Mouse (Mus musculus): ENCODE measurements at regions not wholly inside any gene's neighbourhood (a gene's known extent, or its start where the extent isn't known, plus 50 kb on each side); places are given as distances from the start of the nearest gene placed in this dataset.
A peak's percentile ranks its signal among the peaks of the same experiment; 100 is the strongest.
"Not testable (repeated sequence)": the region's sequence is repeated elsewhere in the genome, so short reads cannot be mapped to it uniquely, and the experiment has no call there.

- peaks cover 6% of the 10 kb centered on the region for H3K4me1 ChIP-seq (ENCODE audit: control insufficient read depth, insufficient read depth, low read length)
- no peak overlapping the region for H3K27ac ChIP-seq (ENCODE audit: insufficient read depth, low read depth, low read length)
- TF ChIP-seq POLR2A (IDR thresholded peaks at IDR 0.05; ENCODE audit: insufficient read depth, low read depth, low read length) (no peak), CTCF (IDR thresholded peaks at IDR 0.05; ENCODE audit: insufficient read depth, low read depth, low read length) (no peak)
- H3K4me3 ChIP-seq (ENCODE audit: insufficient read depth, low read depth, low read length), result no peak overlapping the region
- 54% methylated on average over 2 of the region's 2 CpGs for WGBS
Measured at GRCm38 (mm10) chr13:99128979-99129378, 55.6 kb upstream of the Zfp366 start.

- WGBS, result 81% methylated on average over 5 of the region's 5 CpGs
- TF ChIP-seq POLR2A (IDR thresholded peaks at IDR 0.05; ENCODE audit: insufficient read depth, low read depth, low read length), result no peak
- TF ChIP-seq CTCF (IDR thresholded peaks at IDR 0.05; ENCODE audit: insufficient read depth, low read depth, low read length), result no peak
- Histone ChIP-seq H3K27ac (ENCODE audit: insufficient read depth, low read depth, low read length) (no peak overlapping the region), H3K4me1 (ENCODE audit: control insufficient read depth, insufficient read depth, low read length) (peaks cover 11% of the 10 kb centered on the region), H3K4me3 (ENCODE audit: insufficient read depth, low read depth, low read length) (no peak overlapping the region)
Measured at GRCm38 (mm10) chr13:99128284-99128691, 56.3 kb upstream of the Zfp366 start.

GRCm38 (mm10) chr13:99127716-99128115 is 56.9 kb upstream of the Zfp366 start:
- Histone ChIP-seq H3K27ac (ENCODE audit: insufficient read depth, low read depth, low read length) (no peak overlapping the region), H3K4me1 (ENCODE audit: control insufficient read depth, insufficient read depth, low read length) (peaks cover 11% of the 10 kb centered on the region), H3K4me3 (ENCODE audit: insufficient read depth, low read depth, low read length) (no peak overlapping the region)
- 31% methylated on average over 5 of the region's 5 CpGs for WGBS
- no peak for TF ChIP-seq POLR2A (IDR thresholded peaks at IDR 0.05; ENCODE audit: insufficient read depth, low read depth, low read length)
- no peak for TF ChIP-seq CTCF (IDR thresholded peaks at IDR 0.05; ENCODE audit: insufficient read depth, low read depth, low read length)

GRCm38 (mm10) chr13:99126971-99127370 is 57.7 kb upstream of the Zfp366 start:
- peaks cover 11% of the 10 kb centered on the region for H3K4me1 ChIP-seq (ENCODE audit: control insufficient read depth, insufficient read depth, low read length)
- not testable (repeated sequence) for H3K4me3 ChIP-seq (ENCODE audit: insufficient read depth, low read depth, low read length); H3K27ac ChIP-seq (ENCODE audit: insufficient read depth, low read depth, low read length)
- 95% methylated on average over 10 of the region's 10 CpGs for WGBS

- TF ChIP-seq CTCF (IDR thresholded peaks at IDR 0.05; ENCODE audit: insufficient read depth, low read depth, low read length) (no peak), POLR2A (IDR thresholded peaks at IDR 0.05; ENCODE audit: insufficient read depth, low read depth, low read length) (no peak)
- Histone ChIP-seq H3K27ac (ENCODE audit: insufficient read depth, low read depth, low read length) (no peak overlapping the region), H3K4me1 (ENCODE audit: control insufficient read depth, insufficient read depth, low read length) (peaks cover 11% of the 10 kb centered on the region), H3K4me3 (ENCODE audit: insufficient read depth, low read depth, low read length) (no peak overlapping the region)
- WGBS, result 79% methylated on average over 8 of the region's 8 CpGs
Measured at GRCm38 (mm10) chr13:99126538-99126937, 58.1 kb upstream of the Zfp366 start.

GRCm38 (mm10) chr13:99125946-99126345 is 58.7 kb upstream of the Zfp366 start:
- no peak overlapping the region for H3K4me3 ChIP-seq (ENCODE audit: insufficient read depth, low read depth, low read length)
- 58% methylated on average over 1 of the region's 1 CpGs for WGBS
- no peak overlapping the region for H3K27ac ChIP-seq (ENCODE audit: insufficient read depth, low read depth, low read length)
- TF ChIP-seq CTCF (IDR thresholded peaks at IDR 0.05; ENCODE audit: insufficient read depth, low read depth, low read length), result no peak
- no peak for TF ChIP-seq POLR2A (IDR thresholded peaks at IDR 0.05; ENCODE audit: insufficient read depth, low read depth, low read length)
- peaks cover 11% of the 10 kb centered on the region for H3K4me1 ChIP-seq (ENCODE audit: control insufficient read depth, insufficient read depth, low read length)

GRCm38 (mm10) chr13:99124894-99125570 is 59.6 kb upstream of the Zfp366 start:
- Histone ChIP-seq H3K27ac (ENCODE audit: insufficient read depth, low read depth, low read length) (no peak overlapping the region), H3K4me1 (ENCODE audit: control insufficient read depth, insufficient read depth, low read length) (peaks cover 11% of the 10 kb centered on the region), H3K4me3 (ENCODE audit: insufficient read depth, low read depth, low read length) (no peak overlapping the region)
- TF ChIP-seq POLR2A (IDR thresholded peaks at IDR 0.05; ENCODE audit: insufficient read depth, low read depth, low read length), result no peak
- TF ChIP-seq CTCF (IDR thresholded peaks at IDR 0.05; ENCODE audit: insufficient read depth, low read depth, low read length), result no peak
- 84% methylated on average over 10 of the region's 10 CpGs for WGBS

GRCm38 (mm10) chr13:99124141-99124540 is 60.5 kb upstream of the Zfp366 start:
- Histone ChIP-seq H3K4me3 (ENCODE audit: insufficient read depth, low read depth, low read length) (no peak overlapping the region), H3K27ac (ENCODE audit: insufficient read depth, low read depth, low read length) (0 out of 2 replicates have a peak overlapping the region, but pooled peaks have one; percentile 27), H3K4me1 (ENCODE audit: control insufficient read depth, insufficient read depth, low read length) (peaks cover 11% of the 10 kb centered on the region)
- 48% methylated on average over 2 of the region's 2 CpGs for WGBS
- no peak for TF ChIP-seq CTCF (IDR thresholded peaks at IDR 0.05; ENCODE audit: insufficient read depth, low read depth, low read length)
- TF ChIP-seq POLR2A (IDR thresholded peaks at IDR 0.05; ENCODE audit: insufficient read depth, low read depth, low read length), result no peak

GRCm38 (mm10) chr13:99123476-99124140 is 61.0 kb upstream of the Zfp366 start:
- 77% methylated on average over 12 of the region's 12 CpGs for WGBS
- no peak for TF ChIP-seq CTCF (IDR thresholded peaks at IDR 0.05; ENCODE audit: insufficient read depth, low read depth, low read length)
- no peak for TF ChIP-seq POLR2A (IDR thresholded peaks at IDR 0.05; ENCODE audit: insufficient read depth, low read depth, low read length)
- Histone ChIP-seq H3K4me1 (ENCODE audit: control insufficient read depth, insufficient read depth, low read length) (peaks cover 11% of the 10 kb centered on the region), H3K4me3 (ENCODE audit: insufficient read depth, low read depth, low read length) (no peak overlapping the region), H3K27ac (ENCODE audit: insufficient read depth, low read depth, low read length) (no peak overlapping the region)

GRCm38 (mm10) chr13:99122539-99122938 is 62.1 kb upstream of the Zfp366 start:
- 91% methylated on average over 4 of the region's 4 CpGs for WGBS
- H3K4me3 ChIP-seq (ENCODE audit: insufficient read depth, low read depth, low read length), result not testable (repeated sequence)

More at GRCm38 (mm10) chr13:99122539-99122938, 62.1 kb upstream of the Zfp366 start:
- not testable (repeated sequence) for H3K27ac ChIP-seq (ENCODE audit: insufficient read depth, low read depth, low read length); H3K4me1 ChIP-seq (ENCODE audit: control insufficient read depth, insufficient read depth, low read length)

Data from olfactory bulb, adult 2 months (tissue).